Mouse (Mus musculus): ENCODE data around the gene Rps8. TPM values are rescaled to one million over a fixed set of nuclear protein-coding genes. Genes with fewer than 3 reads are reported as not detected.

Rps8 gene
- total RNA-seq, 2 experiments from 2014 or later, result 803 to 807 TPM

GRCm38 (mm10) chr4:117126675-117127290, 29.3 kb downstream of the Rps8 start, which contains the start of gene Tctex1d4:
Gene Tctex1d4, plus strand, starts transcription at chr4:117126794.
- peak in 1 of 2 experiments; percentile 34 for DNase-seq
- intact Hi-C loops (cut with DNase I), result loop anchor here (10.0 kb wide), 1 partner anchor 422 kb away; the partner anchor contains the start of genes Ccdc163 and Mmachc

- intact Hi-C loops (cut with DNase I), result loop anchor here (10.0 kb wide), 1 partner anchor 421 kb away; the partner anchor contains the start of genes Ccdc163 and Mmachc
- DNase-seq, result peak; percentile 87 to 88
Measured at GRCm38 (mm10) chr4:117125910-117126674, 30.0 kb downstream of the Rps8 start.

- intact Hi-C loops (cut with DNase I), result loop anchor here (10.0 kb wide), 1 partner anchor 421 kb away; the partner anchor contains the start of genes Ccdc163 and Mmachc
- peak; percentile 90 for DNase-seq
Measured at GRCm38 (mm10) chr4:117125348-117125909, 30.6 kb downstream of the Rps8 start, which contains the start of gene Btbd19. Gene Btbd19, minus strand, starts transcription at chr4:117125725.

- peak; percentile 66 to 74 for DNase-seq
- intact Hi-C loops (cut with DNase I), result loop anchor here (10.0 kb wide), 1 partner anchor 420 kb away; the partner anchor contains the start of genes Ccdc163 and Mmachc
Measured at GRCm38 (mm10) chr4:117124518-117125347, 31.3 kb downstream of the Rps8 start.

GRCm38 (mm10) chr4:117124218-117124517, 31.9 kb downstream of the Rps8 start:
- DNase-seq, result no peak
- intact Hi-C loops (cut with DNase I), result loop anchor here (10.0 kb wide), 1 partner anchor 419 kb away; the partner anchor contains the start of genes Ccdc163 and Mmachc

GRCm38 (mm10) chr4:117123546-117124217, 32.4 kb downstream of the Rps8 start:
- no peak for DNase-seq
- intact Hi-C loops (cut with DNase I), result loop anchor here (10.0 kb wide), 1 partner anchor 419 kb away; the partner anchor contains the start of genes Ccdc163 and Mmachc

GRCm38 (mm10) chr4:117122209-117122608, 33.8 kb downstream of the Rps8 start:
- intact Hi-C loops (cut with DNase I), result loop anchor here (10.0 kb wide), 1 partner anchor 417 kb away; the partner anchor contains the start of genes Ccdc163 and Mmachc
- no peak for DNase-seq

GRCm38 (mm10) chr4:117120445-117121414, 35.3 kb downstream of the Rps8 start:
- DNase-seq, result peak; percentile 95 to 96
- intact Hi-C loops (cut with DNase I), result loop anchor here (1.0 to 10.0 kb wide), 2 partner anchors 118 to 416 kb away; partner anchors contain the start of genes Ccdc163 and Mmachc

GRCm38 (mm10) chr4:117120052-117120444, 36.0 kb downstream of the Rps8 start:
- intact Hi-C loops (cut with DNase I), result loop anchor here (10.0 kb wide), 1 partner anchor 415 kb away; the partner anchor contains the start of genes Ccdc163 and Mmachc
- DNase-seq, result no peak

- intact Hi-C loops (cut with DNase I), result loop anchor here (10.0 kb wide), 1 partner anchor 415 kb away; the partner anchor contains the start of genes Ccdc163 and Mmachc
- DNase-seq, result no peak
Measured at GRCm38 (mm10) chr4:117119636-117120035, 36.4 kb downstream of the Rps8 start.

GRCm38 (mm10) chr4:117117931-117118330, 38.1 kb downstream of the Rps8 start:
- intact Hi-C loops (cut with DNase I), result no loop called here
- DNase-seq, result no peak

- DNase-seq, result no peak
- intact Hi-C loops (cut with DNase I), result no loop called here
Measured at GRCm38 (mm10) chr4:117115592-117115991, 40.5 kb downstream of the Rps8 start.

- intact Hi-C loops (cut with DNase I), result no loop called here
Measured at GRCm38 (mm10) chr4:117113237-117113636, 42.8 kb downstream of the Rps8 start.

GRCm38 (mm10) chr4:117110985-117111384, 45.1 kb downstream of the Rps8 start:
- no peak for DNase-seq
- intact Hi-C loops (cut with DNase I), result no loop called here

More at GRCm38 (mm10) chr4:117113237-117113636, 42.8 kb downstream of the Rps8 start:
- no peak for DNase-seq

GRCm38 (mm10) chr4:117110249-117110648, 45.8 kb downstream of the Rps8 start:
- no peak for DNase-seq
- intact Hi-C loops (cut with DNase I), result no loop called here

GRCm38 (mm10) chr4:117109330-117109729, 46.7 kb downstream of the Rps8 start:
- intact Hi-C loops (cut with DNase I), result no loop called here
- DNase-seq, result no peak

GRCm38 (mm10) chr4:117108524-117108849, 47.6 kb downstream of the Rps8 start:
- intact Hi-C loops (cut with DNase I), result no loop called here
- no peak for DNase-seq

GRCm38 (mm10) chr4:117107813-117108523, 48.1 kb downstream of the Rps8 start:
- DNase-seq, result no peak
- intact Hi-C loops (cut with DNase I), result no loop called here

Measured in heart, postnatal 10 days (tissue).